Mouse (Mus musculus): ENCODE measurements around the gene Ctnna3. TPM values are rescaled to one million over a fixed set of nuclear protein-coding genes. Genes with fewer than 3 reads are reported as not detected.

The Ctnna3 gene
- polyA plus RNA-seq, 1 experiment from 2014 or later: 1.7 TPM

DNA sequence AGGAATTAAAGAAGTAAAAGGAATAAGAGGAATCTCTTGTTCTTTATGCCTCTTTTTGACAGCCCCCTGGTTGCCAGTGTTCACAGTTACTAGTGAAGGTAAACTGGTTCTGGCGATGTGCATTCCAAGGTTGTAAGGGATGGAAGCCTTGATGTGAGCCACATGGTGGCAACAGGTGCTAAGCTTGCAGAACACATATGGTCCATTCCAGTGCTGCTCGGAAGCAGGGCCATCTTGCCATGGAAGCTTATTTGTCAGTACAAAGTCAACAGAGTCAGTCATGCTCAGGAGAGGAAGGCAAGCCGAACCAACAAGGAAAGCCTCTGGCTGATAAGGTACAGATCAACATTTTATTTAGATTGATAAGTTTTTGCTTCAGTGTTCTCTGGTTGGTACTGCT lies 652.4 kb downstream of the Ctnna3 start:
- H3K4me3 ChIP-seq (ENCODE audit: low read depth, low read length): no peak overlapping the region
- H3K27me3 ChIP-seq (replicated peaks; ENCODE audit: control insufficient read depth, insufficient read depth, low read length): no peaks in the 10 kb centered on the region; the same call in 1 of the 2 replicates
- ATAC-seq (replicated peaks; ENCODE audit: low FRiP score, low TSS enrichment, low read depth): no peak
- H3K27ac ChIP-seq (ENCODE audit: low read depth): no peak overlapping the region
- no peak overlapping the region for H3K9ac ChIP-seq (ENCODE audit: low read length)
- H3K9me3 ChIP-seq (ENCODE audit: control insufficient read depth, low read length): no peaks in the 10 kb centered on the region
- no peak overlapping the region for H3K4me2 ChIP-seq (ENCODE audit: low read length)
- no peaks in the 10 kb centered on the region for H3K4me1 ChIP-seq (replicated peaks; ENCODE audit: control insufficient read depth, insufficient read depth, low read length)
- 61% methylated on average over 3 of the region's 3 CpGs for WGBS
- no peaks in the 10 kb centered on the region for H3K36me3 ChIP-seq (ENCODE audit: control insufficient read depth, insufficient read depth, low read length)
- DNase-seq (ENCODE audit: low spot score): no peak

DNA sequence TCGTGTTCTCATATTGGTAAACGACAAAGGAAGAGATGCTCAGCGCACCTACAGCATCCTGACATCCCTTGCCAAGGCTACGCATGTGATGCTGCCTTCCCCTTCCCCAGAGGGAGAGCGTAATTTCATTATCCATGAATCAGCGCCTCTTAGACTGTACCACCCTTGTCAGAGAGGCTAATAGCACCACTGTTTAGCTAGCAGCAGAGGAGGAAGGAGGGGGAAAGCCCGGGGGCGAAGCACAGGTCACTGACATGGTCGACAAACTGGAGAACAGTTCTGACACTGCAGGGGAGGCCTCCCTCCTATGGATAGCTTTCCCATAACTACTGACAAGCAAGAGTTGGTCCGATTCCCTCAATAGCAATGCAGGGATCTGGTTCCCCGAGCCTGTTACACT lies 653.9 kb downstream of the Ctnna3 start:
- no peak overlapping the region for H3K4me2 ChIP-seq (ENCODE audit: low read length)
- H3K4me1 ChIP-seq (replicated peaks; ENCODE audit: control insufficient read depth, insufficient read depth, low read length): no peaks in the 10 kb centered on the region
- H3K4me3 ChIP-seq (ENCODE audit: low read depth, low read length): no peak overlapping the region
- no peak overlapping the region for H3K27ac ChIP-seq (ENCODE audit: low read depth)
- no peaks in the 10 kb centered on the region for H3K9me3 ChIP-seq (ENCODE audit: control insufficient read depth, low read length)
- peaks cover 7% of the 10 kb centered on the region; the same call in 1 of the 2 replicates for H3K27me3 ChIP-seq (replicated peaks; ENCODE audit: control insufficient read depth, insufficient read depth, low read length)
- WGBS: 53% methylated on average over 11 of the region's 11 CpGs
- ATAC-seq (replicated peaks; ENCODE audit: low FRiP score, low TSS enrichment, low read depth) (no peak), DNase-seq (ENCODE audit: low spot score) (no peak)
- no peaks in the 10 kb centered on the region for H3K36me3 ChIP-seq (ENCODE audit: control insufficient read depth, insufficient read depth, low read length)
- no peak overlapping the region for H3K9ac ChIP-seq (ENCODE audit: low read length)

DNA sequence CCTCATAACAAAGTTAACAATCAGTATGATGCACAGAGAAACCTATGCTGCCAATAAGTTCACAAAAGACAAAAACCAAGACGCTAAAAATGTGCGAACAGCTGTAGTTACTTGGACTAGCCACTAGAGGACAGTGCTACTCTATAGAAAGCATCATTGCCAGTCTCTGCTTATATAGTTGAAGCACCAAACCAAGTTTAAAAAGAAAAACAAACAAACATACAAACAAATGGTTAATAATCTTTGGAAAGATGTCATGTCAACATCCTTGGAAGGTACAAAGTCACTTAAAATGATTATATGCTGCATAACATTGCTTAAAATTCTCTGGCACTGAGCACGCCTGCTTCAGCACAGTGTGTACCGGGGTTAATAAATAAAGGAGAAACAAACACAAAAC lies 654.6 kb downstream of the Ctnna3 start:
- H3K27ac ChIP-seq (ENCODE audit: low read depth): no peak overlapping the region
- no peaks in the 10 kb centered on the region for H3K4me1 ChIP-seq (replicated peaks; ENCODE audit: control insufficient read depth, insufficient read depth, low read length)
- H3K9ac ChIP-seq (ENCODE audit: low read length): no peak overlapping the region
- H3K4me3 ChIP-seq (ENCODE audit: low read depth, low read length): no peak overlapping the region
- DNase-seq (ENCODE audit: low spot score): no peak
- no peak for ATAC-seq (replicated peaks; ENCODE audit: low FRiP score, low TSS enrichment, low read depth)
- no peak overlapping the region for H3K4me2 ChIP-seq (ENCODE audit: low read length)
- WGBS: 38% methylated on average over 4 of the region's 4 CpGs
- peaks cover 10% of the 10 kb centered on the region for H3K27me3 ChIP-seq (replicated peaks; ENCODE audit: control insufficient read depth, insufficient read depth, low read length)
- H3K9me3 ChIP-seq (ENCODE audit: control insufficient read depth, low read length): no peaks in the 10 kb centered on the region
- no peaks in the 10 kb centered on the region for H3K36me3 ChIP-seq (ENCODE audit: control insufficient read depth, insufficient read depth, low read length)

DNA sequence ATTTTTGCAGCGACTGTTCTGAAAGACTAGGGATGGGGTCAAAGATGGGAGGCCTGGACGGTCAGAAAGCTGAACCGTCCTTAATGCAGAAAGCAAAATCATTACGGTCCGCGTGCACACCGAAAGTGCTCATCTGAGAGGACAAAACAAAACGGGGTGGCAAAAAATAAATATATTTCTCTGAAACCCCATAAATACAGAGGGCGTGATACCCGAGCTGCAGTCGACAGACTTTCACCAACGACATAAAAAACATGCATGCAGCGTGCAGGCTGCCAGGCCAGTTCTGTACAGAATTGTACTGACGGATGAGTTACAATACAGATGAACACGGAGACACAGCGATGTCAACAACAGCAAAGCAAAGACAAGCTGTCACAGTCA lies 656.3 kb downstream of the Ctnna3 start:
- WGBS: 46% methylated on average over 16 of the region's 16 CpGs
- Histone ChIP-seq H3K4me2 (ENCODE audit: low read length) (peak overlapping the region; percentile 67), H3K4me1 (replicated peaks; ENCODE audit: control insufficient read depth, insufficient read depth, low read length) (no peaks in the 10 kb centered on the region), H3K4me3 (ENCODE audit: low read depth, low read length) (no peak overlapping the region), H3K27me3 (replicated peaks; ENCODE audit: control insufficient read depth, insufficient read depth, low read length) (peaks cover 13% of the 10 kb centered on the region), H3K9ac (ENCODE audit: low read length) (no peak overlapping the region), H3K36me3 (ENCODE audit: control insufficient read depth, insufficient read depth, low read length) (no peaks in the 10 kb centered on the region), H3K27ac (ENCODE audit: low read depth) (no peak overlapping the region; the same call in 1 of the 2 replicates), H3K9me3 (ENCODE audit: control insufficient read depth, low read length) (no peaks in the 10 kb centered on the region)
- ATAC-seq (replicated peaks; ENCODE audit: low FRiP score, low TSS enrichment, low read depth) (no peak), DNase-seq (ENCODE audit: low spot score) (no peak)

DNA sequence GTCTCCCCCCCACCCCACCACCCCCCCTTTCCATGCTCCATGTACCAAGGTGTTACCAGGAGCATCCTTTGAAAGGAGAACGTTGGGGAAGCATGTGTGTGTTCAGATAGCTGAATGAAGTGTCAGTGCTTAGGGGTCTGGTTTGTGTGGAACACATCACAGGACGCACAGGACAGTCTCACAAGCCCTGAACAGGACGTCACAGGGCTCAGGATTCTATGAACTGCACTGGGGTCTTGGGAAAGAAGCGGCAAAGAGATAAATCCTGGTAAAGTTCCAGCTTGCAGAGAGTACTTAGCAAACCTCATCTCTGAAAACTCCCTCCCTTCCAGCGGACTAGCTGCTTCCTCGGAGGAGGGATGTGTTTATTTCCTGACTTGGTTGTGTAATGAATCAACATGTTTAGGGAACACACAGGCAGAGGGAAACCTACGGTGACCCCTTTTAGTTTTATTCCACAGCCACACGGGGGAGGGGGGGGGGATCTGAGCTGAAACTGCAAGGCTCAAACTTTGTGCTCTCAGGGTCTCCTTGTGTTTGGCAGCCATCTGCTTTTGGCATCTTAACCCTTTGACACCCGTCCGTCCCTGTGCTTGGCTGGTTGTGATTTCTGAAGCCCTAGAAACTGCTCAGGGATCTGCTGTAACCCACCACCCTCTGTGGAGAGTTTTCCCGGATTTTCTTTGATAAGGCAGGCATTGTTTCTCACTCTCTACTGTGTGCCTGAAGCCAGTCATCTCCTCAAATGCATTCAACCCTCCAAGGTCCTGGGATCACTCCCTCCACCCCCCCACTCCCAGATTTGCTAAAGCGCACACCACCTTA lies 656.9 kb downstream of the Ctnna3 start:
- ATAC-seq (replicated peaks; ENCODE audit: low FRiP score, low TSS enrichment, low read depth) (no peak), DNase-seq (ENCODE audit: low spot score) (peak; percentile 63)
- H3K27me3 ChIP-seq (replicated peaks; ENCODE audit: control insufficient read depth, insufficient read depth, low read length): peaks cover 13% of the 10 kb centered on the region
- H3K4me3 ChIP-seq (ENCODE audit: low read depth, low read length): peak overlapping the region; percentile 36
- H3K9ac ChIP-seq (ENCODE audit: low read length): no peak overlapping the region
- peak overlapping the region; percentile 67 for H3K4me2 ChIP-seq (ENCODE audit: low read length)
- peak overlapping the region; percentile 28; the same call in 1 of the 2 replicates for H3K27ac ChIP-seq (ENCODE audit: low read depth)
- no peaks in the 10 kb centered on the region for H3K36me3 ChIP-seq (ENCODE audit: control insufficient read depth, insufficient read depth, low read length)
- WGBS: 9% methylated on average over 12 of the region's 12 CpGs
- no peaks in the 10 kb centered on the region for H3K9me3 ChIP-seq (ENCODE audit: control insufficient read depth, low read length)
- H3K4me1 ChIP-seq (replicated peaks; ENCODE audit: control insufficient read depth, insufficient read depth, low read length): no peaks in the 10 kb centered on the region

DNA sequence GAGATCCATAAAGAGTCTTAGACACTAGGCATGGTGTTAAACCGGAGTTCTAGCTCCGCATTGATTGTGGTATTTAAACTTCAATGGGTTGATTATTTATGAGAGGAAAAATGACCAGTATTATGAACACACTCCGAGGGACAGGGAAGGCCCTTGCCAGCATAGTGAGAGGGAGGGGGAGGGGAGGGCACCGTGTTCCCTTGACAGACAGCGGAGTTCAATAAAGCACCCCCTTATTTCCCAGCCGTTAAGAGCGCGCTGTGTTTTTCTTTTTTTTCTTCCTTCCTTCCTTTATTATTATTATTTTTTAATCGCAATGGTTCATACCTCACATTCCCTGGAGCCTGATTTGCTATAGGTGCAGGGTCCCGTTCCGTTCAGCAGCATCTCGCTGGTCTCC lies 657.6 kb downstream of the Ctnna3 start:
- Histone ChIP-seq H3K27me3 (replicated peaks; ENCODE audit: control insufficient read depth, insufficient read depth, low read length) (peaks cover 13% of the 10 kb centered on the region), H3K27ac (ENCODE audit: low read depth) (peak overlapping the region; percentile 28; the same call in 1 of the 2 replicates), H3K9me3 (ENCODE audit: control insufficient read depth, low read length) (no peaks in the 10 kb centered on the region), H3K36me3 (ENCODE audit: control insufficient read depth, insufficient read depth, low read length) (no peaks in the 10 kb centered on the region), H3K4me3 (ENCODE audit: low read depth, low read length) (peak overlapping the region; percentile 36), H3K9ac (ENCODE audit: low read length) (peak overlapping the region; percentile 23; the same call in 1 of the 2 replicates), H3K4me1 (replicated peaks; ENCODE audit: control insufficient read depth, insufficient read depth, low read length) (no peaks in the 10 kb centered on the region), H3K4me2 (ENCODE audit: low read length) (peak overlapping the region; percentile 67)
- DNase-seq (ENCODE audit: low spot score) (no peak), ATAC-seq (replicated peaks; ENCODE audit: low FRiP score, low TSS enrichment, low read depth) (no peak)
- under 1% methylated on average over 12 of the region's 12 CpGs for WGBS

DNA sequence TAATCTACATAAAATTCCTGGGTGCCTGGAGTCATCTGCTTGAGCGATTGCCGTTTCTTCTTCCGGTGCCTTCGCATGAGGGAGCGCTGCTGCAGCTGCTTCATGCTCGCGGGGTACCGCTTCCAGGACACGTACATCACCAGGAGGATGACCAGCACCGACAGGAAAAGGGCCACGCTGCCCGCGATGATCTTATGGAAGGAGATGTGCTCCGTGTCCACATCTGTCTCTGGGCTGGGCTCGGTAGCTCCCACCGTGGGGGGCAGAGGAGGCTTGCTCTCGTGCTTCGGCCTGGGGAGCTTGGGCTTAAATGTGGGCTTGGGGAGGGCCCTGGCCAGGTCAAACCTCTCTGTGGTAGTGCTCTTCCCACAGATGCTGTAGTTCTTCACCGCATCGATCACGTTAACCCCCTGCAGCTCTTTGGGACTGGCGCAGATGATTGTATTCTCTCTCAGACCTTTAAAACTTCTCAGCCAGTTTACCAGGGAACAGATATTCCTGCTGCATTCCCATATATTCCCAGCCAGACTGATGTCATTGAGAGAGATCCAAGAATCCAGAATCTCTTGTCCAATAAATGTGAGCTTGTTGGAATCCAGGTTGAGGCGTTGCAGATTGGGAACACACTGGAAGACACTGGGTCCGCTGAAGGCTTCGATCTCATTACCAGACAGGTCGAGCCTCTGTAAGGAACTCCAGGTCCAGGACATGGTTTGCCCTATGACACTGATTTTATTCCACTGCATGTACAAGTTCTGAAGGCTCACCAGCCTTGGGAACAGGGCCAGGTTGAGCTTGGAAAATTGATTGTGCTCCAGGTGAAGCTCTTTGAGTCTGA lies 658.3 kb downstream of the Ctnna3 start:
- WGBS: 8% methylated on average over 26 of the region's 26 CpGs
- H3K27me3 ChIP-seq (replicated peaks; ENCODE audit: control insufficient read depth, insufficient read depth, low read length): peaks cover 13% of the 10 kb centered on the region
- ATAC-seq (replicated peaks; ENCODE audit: low FRiP score, low TSS enrichment, low read depth): no peak
- H3K36me3 ChIP-seq (ENCODE audit: control insufficient read depth, insufficient read depth, low read length): no peaks in the 10 kb centered on the region
- H3K9me3 ChIP-seq (ENCODE audit: control insufficient read depth, low read length): no peaks in the 10 kb centered on the region
- no peak overlapping the region for H3K27ac ChIP-seq (ENCODE audit: low read depth)
- no peaks in the 10 kb centered on the region for H3K4me1 ChIP-seq (replicated peaks; ENCODE audit: control insufficient read depth, insufficient read depth, low read length)
- H3K4me2 ChIP-seq (ENCODE audit: low read length): peak overlapping the region; percentile 67
- DNase-seq (ENCODE audit: low spot score): peak; percentile 64
- peak overlapping the region; percentile 36 for H3K4me3 ChIP-seq (ENCODE audit: low read depth, low read length)
- peak overlapping the region; percentile 23; the same call in 1 of the 2 replicates for H3K9ac ChIP-seq (ENCODE audit: low read length)

DNA sequence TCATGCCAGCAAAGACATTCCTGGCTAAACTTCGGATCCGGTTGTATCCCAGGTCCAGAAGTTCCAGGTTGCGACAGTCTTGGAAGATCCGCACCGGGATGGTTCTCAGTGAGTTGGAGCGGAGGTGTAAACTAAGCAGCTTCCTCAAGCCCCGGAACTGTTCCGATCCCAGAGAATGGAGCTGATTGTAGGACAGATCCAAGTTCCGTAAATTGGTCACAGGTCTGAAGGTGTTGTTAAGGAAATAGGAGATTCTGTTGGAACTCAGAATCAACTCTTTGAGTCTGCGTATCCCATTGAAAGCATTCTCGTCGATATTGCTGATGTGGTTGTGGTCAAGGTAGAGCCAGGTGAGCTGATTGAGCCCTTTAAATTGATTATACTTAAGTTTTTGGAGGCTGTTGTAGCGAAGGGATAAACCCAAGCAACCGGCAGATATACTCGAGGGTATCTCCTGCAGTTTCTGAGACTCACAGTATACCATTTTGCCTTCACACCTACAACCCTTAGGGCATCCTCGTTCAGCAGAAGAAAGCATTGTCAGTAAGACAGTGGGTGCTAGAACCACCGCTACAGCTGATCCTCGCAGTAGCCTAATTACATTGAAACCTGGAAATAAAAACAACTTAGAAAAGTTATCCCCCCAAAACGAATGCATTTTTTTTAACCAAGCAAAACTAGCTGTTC lies 659.0 kb downstream of the Ctnna3 start:
- peaks cover 13% of the 10 kb centered on the region for H3K27me3 ChIP-seq (replicated peaks; ENCODE audit: control insufficient read depth, insufficient read depth, low read length)
- no peak overlapping the region for H3K9ac ChIP-seq (ENCODE audit: low read length)
- H3K4me3 ChIP-seq (ENCODE audit: low read depth, low read length): no peak overlapping the region
- H3K36me3 ChIP-seq (ENCODE audit: control insufficient read depth, insufficient read depth, low read length): no peaks in the 10 kb centered on the region
- H3K4me1 ChIP-seq (replicated peaks; ENCODE audit: control insufficient read depth, insufficient read depth, low read length): no peaks in the 10 kb centered on the region
- no peak for DNase-seq (ENCODE audit: low spot score)
- no peaks in the 10 kb centered on the region for H3K9me3 ChIP-seq (ENCODE audit: control insufficient read depth, low read length)
- WGBS: 35% methylated on average over 19 of the region's 19 CpGs
- peak overlapping the region; percentile 67 for H3K4me2 ChIP-seq (ENCODE audit: low read length)
- H3K27ac ChIP-seq (ENCODE audit: low read depth): no peak overlapping the region
- ATAC-seq (replicated peaks; ENCODE audit: low FRiP score, low TSS enrichment, low read depth): no peak
